Mouse (Mus musculus) heart, postnatal 0 days (tissue): ENCODE results near the gene 5730522E02Rik.

ENCODE experiments used
- CTCF ChIP-seq: IDR thresholded peaks from 2 replicates; pipeline ENCODE4 v1.5.1; 2016; ENCODE audit warnings: antibody characterized with exemption, control low read depth, low read depth
- EP300 ChIP-seq: IDR thresholded peaks from 2 replicates; pipeline ENCODE4 v1.6.1; 2016; ENCODE audit warnings: antibody characterized with exemption, low read depth

GRCm38 (mm10) chr11:26004018-26004417, 206.5 kb downstream of the 5730522E02Rik start:
- TF ChIP-seq CTCF (no peak), EP300 (no peak)
